Mouse (Mus musculus) olfactory bulb, adult 2 months (tissue): ENCODE data around the gene Pbld1. TPM values are rescaled to one million over a fixed set of nuclear protein-coding genes. Genes with fewer than 3 reads are reported as not detected.

Experiments
- H3K27ac ChIP-seq: fragments of 200-500 bp; 2 replicates; pipeline ENCODE4 v1.5.1; 2012; ENCODE audit warnings: low read depth, low read length; ENCODE audit not compliant: insufficient read depth
- H3K4me1 ChIP-seq: fragments of 200-500 bp; 2 replicates; pipeline ENCODE4 v1.6.1; 2012; ENCODE audit warnings: low read length; ENCODE audit not compliant: control insufficient read depth, insufficient read depth
- H3K4me3 ChIP-seq: fragments of 200-500 bp; 2 replicates; pipeline ENCODE4 v1.5.1; 2012; ENCODE audit warnings: mild to moderate bottlenecking, low read depth, low read length, moderate library complexity; ENCODE audit not compliant: insufficient read depth
- CTCF ChIP-seq: fragments of 200-500 bp; IDR thresholded peaks from 2 replicates; pipeline ENCODE4 v1.5.1; 2012; ENCODE audit warnings: low read depth, mild to moderate bottlenecking, low read length, moderate library complexity; ENCODE audit not compliant: insufficient read depth
- POLR2A ChIP-seq: fragments of 200-500 bp; IDR thresholded peaks from 2 replicates; pipeline ENCODE4 v1.6.1; 2012; ENCODE audit warnings: mild to moderate bottlenecking, low read depth, low read length, moderate library complexity; ENCODE audit not compliant: insufficient read depth
- WGBS: fragments of 180-500 bp; shearing (Covaris S2); methylation state at CpG from one replicate; pipeline ENCODE4 v1.1.7; 2018; 5-methylcytosine and 5-hydroxymethylcytosine counted together
- polyA plus RNA-seq: library from polyadenylated mRNA; stranded (reverse); fragments of >200 nt; gene quantifications from 2 replicates; pipeline ENCODE4 v1.2.4, GENCODE M21; 2012; ENCODE audit warnings: low replicate concordance; ENCODE audit not compliant: missing spikeins, insufficient read depth, insufficient read length

The Pbld1 gene
- polyA plus RNA-seq, 1 experiment, result not detected

- Histone ChIP-seq H3K27ac (no peak overlapping the region), H3K4me3 (no peak overlapping the region), H3K4me1 (no peaks in the 10 kb centered on the region)
- TF ChIP-seq CTCF (no peak), POLR2A (no peak)
- 32% methylated on average over 8 of the region's 8 CpGs for WGBS
Measured at GRCm38 (mm10) chr10:63122516-63122915, 62.6 kb downstream of the Pbld1 start.

GRCm38 (mm10) chr10:63123141-63123540, 63.2 kb downstream of the Pbld1 start:
- no peaks in the 10 kb centered on the region; the same call in 1 of the 2 replicates for H3K4me1 ChIP-seq
- no peak overlapping the region for H3K27ac ChIP-seq
- TF ChIP-seq CTCF (no peak), POLR2A (no peak)
- no peak overlapping the region for H3K4me3 ChIP-seq
- WGBS, result 91% methylated on average over 8 of the region's 8 CpGs

- Histone ChIP-seq H3K4me1 (no peaks in the 10 kb centered on the region; the same call in 1 of the 2 replicates), H3K4me3 (no peak overlapping the region), H3K27ac (no peak overlapping the region)
- TF ChIP-seq POLR2A (no peak), CTCF (no peak)
- 92% methylated on average over 10 of the region's 10 CpGs for WGBS
Measured at GRCm38 (mm10) chr10:63124016-63124415, 64.1 kb downstream of the Pbld1 start.

- TF ChIP-seq POLR2A (no peak), CTCF (no peak)
- Histone ChIP-seq H3K4me3 (no peak overlapping the region), H3K4me1 (no peaks in the 10 kb centered on the region; the same call in 1 of the 2 replicates), H3K27ac (no peak overlapping the region)
- 43% methylated on average over 11 of the region's 11 CpGs for WGBS
Measured at GRCm38 (mm10) chr10:63125343-63125742, 65.4 kb downstream of the Pbld1 start.

GRCm38 (mm10) chr10:63126116-63126515, 66.2 kb downstream of the Pbld1 start:
- H3K27ac ChIP-seq, result no peak overlapping the region
- 92% methylated on average over 4 of the region's 4 CpGs for whole genome bisulfite sequencing
- TF ChIP-seq POLR2A (no peak), CTCF (no peak)
- no peaks in the 10 kb centered on the region; the same call in 1 of the 2 replicates for H3K4me1 ChIP-seq
- H3K4me3 ChIP-seq, result no peak overlapping the region

GRCm38 (mm10) chr10:63127156-63127555, 67.2 kb downstream of the Pbld1 start:
- WGBS, result 90% methylated on average over 6 of the region's 6 CpGs
- H3K4me3 ChIP-seq, result no peak overlapping the region
- no peak overlapping the region for H3K27ac ChIP-seq
- TF ChIP-seq CTCF (no peak), POLR2A (no peak)
- H3K4me1 ChIP-seq, result no peaks in the 10 kb centered on the region; the same call in 1 of the 2 replicates

Other genes with a start within 250 kb of the Pbld1 start
- gene Tet1, start 151.2 kb upstream of the Pbld1 start, polyA plus RNA-seq, result not detected in 2 replicates
- not detected in 2 replicates for gene Slc25a16, start 139.5 kb upstream of the Pbld1 start, polyA plus RNA-seq
- gene Dna2, start 113.1 kb upstream of the Pbld1 start, polyA plus RNA-seq, result not detected in 2 replicates
- not detected in 2 replicates for gene Rufy2, start 79.9 kb upstream of the Pbld1 start, polyA plus RNA-seq
- gene Hnrnph3, start 35.9 kb upstream of the Pbld1 start, polyA plus RNA-seq, result 251 TPM in 1 of 2 replicates, not detected in the other
- gene Pbld2, start 35.8 kb upstream of the Pbld1 start, polyA plus RNA-seq, result not detected in 2 replicates
- gene Atoh7, start 39.5 kb downstream of the Pbld1 start, polyA plus RNA-seq, result not detected in 2 replicates
- not detected in 2 replicates for gene Mypn, start 143.8 kb downstream of the Pbld1 start, polyA plus RNA-seq
- gene Herc4, start 183.6 kb downstream of the Pbld1 start, polyA plus RNA-seq, result not detected in 2 replicates